Mouse (Mus musculus): ENCODE measurements at regions not wholly inside any gene's neighbourhood (a gene's known extent, or its start where the extent isn't known, plus 50 kb on each side); places are given as distances from the start of the nearest gene placed in this dataset.
"Not testable (repeated sequence)": the region's sequence is repeated elsewhere in the genome, so short reads cannot be mapped to it uniquely, and the experiment has no call there.

GRCm38 (mm10) chr6:3201507-3201906, 197.9 kb downstream of the Samd9l start:
- H3K9ac ChIP-seq; H3K4me3 ChIP-seq; H3K36me3 ChIP-seq (replicated peaks); H3K27me3 ChIP-seq (replicated peaks); H3K4me2 ChIP-seq; H3K4me1 ChIP-seq; H3K9me3 ChIP-seq; ATAC-seq (replicated peaks); H3K27ac ChIP-seq: not testable (repeated sequence)
- 49% methylated on average over 12 of the region's 12 CpGs for WGBS

- Histone ChIP-seq H3K27ac (no peak overlapping the region), H3K4me2 (no peak overlapping the region), H3K4me1 (no peaks in the 10 kb centered on the region), H3K9ac (no peak overlapping the region), H3K4me3 (no peak overlapping the region), H3K36me3 (replicated peaks) (no peaks in the 10 kb centered on the region), H3K9me3 (no peaks in the 10 kb centered on the region; the same call in 1 of the 2 replicates), H3K27me3 (replicated peaks) (no peaks in the 10 kb centered on the region)
- no peak for ATAC-seq (replicated peaks)
- 56% methylated on average over 33 of the region's 33 CpGs for WGBS
Observed at GRCm38 (mm10) chr6:3201107-3201506, 198.3 kb downstream of the Samd9l start.

- ATAC-seq (replicated peaks): not testable (repeated sequence)
Observed at GRCm38 (mm10) chr6:3200586-3200985, 198.8 kb downstream of the Samd9l start.

GRCm38 (mm10) chr6:3192424-3192820, 206.9 kb downstream of the Samd9l start:
- 73% methylated on average over 1 of the region's 1 CpGs for WGBS
- not testable (repeated sequence) for H3K27ac ChIP-seq; H3K4me2 ChIP-seq; H3K36me3 ChIP-seq (replicated peaks); ATAC-seq (replicated peaks); H3K9ac ChIP-seq; H3K9me3 ChIP-seq; H3K27me3 ChIP-seq (replicated peaks); H3K4me3 ChIP-seq; H3K4me1 ChIP-seq

More at GRCm38 (mm10) chr6:3200586-3200985, 198.8 kb downstream of the Samd9l start:
- not testable (repeated sequence) for H3K9ac ChIP-seq; H3K4me3 ChIP-seq; H3K27ac ChIP-seq; H3K4me2 ChIP-seq; H3K4me1 ChIP-seq; H3K9me3 ChIP-seq; H3K36me3 ChIP-seq (replicated peaks); H3K27me3 ChIP-seq (replicated peaks)
- 84% methylated on average over 18 of the region's 18 CpGs for WGBS

GRCm38 (mm10) chr6:3191695-3192423, 207.5 kb downstream of the Samd9l start:
- WGBS: 88% methylated on average over 6 of the region's 6 CpGs
- not testable (repeated sequence) for H3K4me1 ChIP-seq; H3K9ac ChIP-seq; ATAC-seq (replicated peaks); H3K27ac ChIP-seq; H3K4me2 ChIP-seq; H3K9me3 ChIP-seq; H3K36me3 ChIP-seq (replicated peaks); H3K27me3 ChIP-seq (replicated peaks); H3K4me3 ChIP-seq

- Histone ChIP-seq H3K9ac (no peak overlapping the region), H3K9me3 (peaks cover 24% of the 10 kb centered on the region), H3K4me3 (no peak overlapping the region), H3K27me3 (replicated peaks) (no peaks in the 10 kb centered on the region), H3K36me3 (replicated peaks) (no peaks in the 10 kb centered on the region), H3K4me1 (no peaks in the 10 kb centered on the region), H3K4me2 (no peak overlapping the region), H3K27ac (no peak overlapping the region)
- ATAC-seq (replicated peaks): no peak
- whole genome bisulfite sequencing: 40% methylated on average over 5 of the region's 5 CpGs
Observed at GRCm38 (mm10) chr6:3183819-3184199, 215.6 kb downstream of the Samd9l start.

- Histone ChIP-seq H3K4me1 (no peaks in the 10 kb centered on the region), H3K4me2 (peak overlapping the region; percentile 30), H3K9me3 (peaks cover 24% of the 10 kb centered on the region), H3K27me3 (replicated peaks) (no peaks in the 10 kb centered on the region), H3K36me3 (replicated peaks) (no peaks in the 10 kb centered on the region), H3K4me3 (peak overlapping the region; percentile 7), H3K27ac (no peak overlapping the region), H3K9ac (no peak overlapping the region)
- 45% methylated on average over 33 of the region's 33 CpGs for WGBS
- peak; percentile 89 for ATAC-seq (replicated peaks)
Observed at GRCm38 (mm10) chr6:3182889-3183818, 216.2 kb downstream of the Samd9l start.

- not testable (repeated sequence) for H3K27me3 ChIP-seq (replicated peaks); H3K36me3 ChIP-seq (replicated peaks); H3K27ac ChIP-seq; H3K9ac ChIP-seq; H3K4me1 ChIP-seq
- Histone ChIP-seq H3K9me3 (peaks cover 24% of the 10 kb centered on the region), H3K4me3 (peak overlapping the region; percentile 7), H3K4me2 (peak overlapping the region; percentile 30)
- peak; percentile 76 for ATAC-seq (replicated peaks)
- 44% methylated on average over 17 of the region's 17 CpGs for WGBS
Observed at GRCm38 (mm10) chr6:3182424-3182841, 216.9 kb downstream of the Samd9l start.

- H3K9me3 ChIP-seq: peaks cover 24% of the 10 kb centered on the region
- not testable (repeated sequence) for H3K9ac ChIP-seq; H3K27ac ChIP-seq; H3K4me1 ChIP-seq; ATAC-seq (replicated peaks); H3K36me3 ChIP-seq (replicated peaks); H3K27me3 ChIP-seq (replicated peaks); H3K4me2 ChIP-seq; H3K4me3 ChIP-seq
- 82% methylated on average over 8 of the region's 10 CpGs for WGBS
Observed at GRCm38 (mm10) chr6:3179603-3180348, 219.6 kb downstream of the Samd9l start.

GRCm38 (mm10) chr6:3169479-3169878, 229.9 kb downstream of the Samd9l start:
- not testable (repeated sequence) for H3K4me2 ChIP-seq; H3K36me3 ChIP-seq (replicated peaks); H3K27me3 ChIP-seq (replicated peaks); H3K4me3 ChIP-seq; ATAC-seq (replicated peaks); H3K4me1 ChIP-seq; H3K9me3 ChIP-seq; H3K9ac ChIP-seq; H3K27ac ChIP-seq
- WGBS: 61% methylated on average over 4 of the region's 4 CpGs

- H3K9ac ChIP-seq: not testable (repeated sequence)
Observed at GRCm38 (mm10) chr6:3166149-3166548, 233.2 kb downstream of the Samd9l start.

GRCm38 (mm10) chr6:3151901-3152300, 247.5 kb downstream of the Samd9l start:
- H3K9ac ChIP-seq; ATAC-seq (replicated peaks); H3K27ac ChIP-seq; H3K4me3 ChIP-seq; H3K4me2 ChIP-seq; H3K27me3 ChIP-seq (replicated peaks); H3K4me1 ChIP-seq; H3K36me3 ChIP-seq (replicated peaks); H3K9me3 ChIP-seq: not testable (repeated sequence)
- 36% methylated on average over 2 of the region's 2 CpGs for WGBS

More at GRCm38 (mm10) chr6:3166149-3166548, 233.2 kb downstream of the Samd9l start:
- not testable (repeated sequence) for ATAC-seq (replicated peaks); H3K27ac ChIP-seq; H3K4me1 ChIP-seq; H3K4me3 ChIP-seq; H3K4me2 ChIP-seq; H3K27me3 ChIP-seq (replicated peaks); H3K36me3 ChIP-seq (replicated peaks); H3K9me3 ChIP-seq
- 47% methylated on average over 1 of the region's 1 CpGs for WGBS

Data from midbrain, embryonic 15.5 days (tissue).